Mouse (Mus musculus) layer of hippocampus, adult 2 months (tissue): ENCODE results near the gene Fus. TPM values are rescaled to one million over a fixed set of nuclear protein-coding genes. Genes with fewer than 3 reads are reported as not detected.

Experiments
- DNase-seq, 2 experiments: peaks; one replicate each; pipeline ENCODE4 v3.0.0; 2022; ENCODE audit warnings: low spot score in 2 of 2
- H3K27ac ChIP-seq: fragments of 200-600 bp; 2 replicates; pipeline ENCODE4 v1.8.1; 2022
- H3K4me3 ChIP-seq: fragments of 200-600 bp; 2 replicates; pipeline ENCODE4 v1.8.1; 2022; ENCODE audit warnings: mild to moderate bottlenecking
- CTCF ChIP-seq: fragments of 200-600 bp; conservative IDR thresholded peaks from 2 replicates; pipeline ENCODE4 v1.8.1; 2022; ENCODE audit warnings: antibody characterized with exemption, mild to moderate bottlenecking, moderate library complexity
- total RNA-seq, 2 experiments: library from RNA; stranded (reverse); gene quantifications; 2 replicates each; pipeline ENCODE4 v1.2.3; 2021

The Fus gene
- total RNA-seq, 2 experiments from 2014 or later = 345 to 392 TPM

GRCm38 (mm10) chr7:128024364-128024763 is 57.1 kb downstream of the Fus start:
- Histone ChIP-seq H3K27ac (no peak overlapping the region), H3K4me3 (no peak overlapping the region)
- DNase-seq = no peak
- TF ChIP-seq CTCF = no peak

GRCm38 (mm10) chr7:128024932-128025331 is 57.7 kb downstream of the Fus start:
- TF ChIP-seq CTCF = no peak
- H3K4me3 ChIP-seq = no peak overlapping the region
- no peak overlapping the region for H3K27ac ChIP-seq
- no peak for DNase-seq

GRCm38 (mm10) chr7:128025381-128025780 is 58.1 kb downstream of the Fus start:
- H3K4me3 ChIP-seq = no peak overlapping the region
- no peak for DNase-seq
- no peak for TF ChIP-seq CTCF
- no peak overlapping the region for H3K27ac ChIP-seq

GRCm38 (mm10) chr7:128031403-128031976 is 64.2 kb downstream of the Fus start:
- no peak for TF ChIP-seq CTCF
- DNase-seq = no peak
- H3K4me3 ChIP-seq = no peak overlapping the region
- no peak overlapping the region for H3K27ac ChIP-seq

GRCm38 (mm10) chr7:128032290-128032988 is 65.2 kb downstream of the Fus start:
- no peak overlapping the region for H3K27ac ChIP-seq
- TF ChIP-seq CTCF = no peak
- no peak overlapping the region for H3K4me3 ChIP-seq
- DNase-seq = no peak

- no peak overlapping the region for H3K27ac ChIP-seq
- no peak for DNase-seq
- TF ChIP-seq CTCF = no peak
- H3K4me3 ChIP-seq = no peak overlapping the region
These were observed 65.7 kb downstream of the Fus start for GRCm38 (mm10) chr7:128032989-128033293.

GRCm38 (mm10) chr7:128033616-128034015 is 66.4 kb downstream of the Fus start:
- Histone ChIP-seq H3K4me3 (no peak overlapping the region), H3K27ac (no peak overlapping the region)
- no peak for DNase-seq
- no peak for TF ChIP-seq CTCF

Other genes with a start within 250 kb of the Fus start
- gene Ctf2, start 235.3 kb upstream of the Fus start, total RNA-seq = not detected
- 10 to 100 TPM; 53.8 to 59.7 TPM for gene Fbxl19, start 222.9 kb upstream of the Fus start, total RNA-seq
- gene Orai3, start 197.6 kb upstream of the Fus start, total RNA-seq = 10 to 100 TPM; 30.1 to 31.5 TPM
- 10 to 100 TPM; 44.5 to 49.4 TPM for gene Setd1a, start 190.8 kb upstream of the Fus start, total RNA-seq
- 1 to 10 TPM; 1.4 to 3.3 TPM for gene Gm49388, start 181.8 kb upstream of the Fus start, total RNA-seq
- 1 to 10 TPM; 7.0 to 8.8 TPM for gene Hsd3b7, start 166.9 kb upstream of the Fus start, total RNA-seq
- 10 to 100 TPM; 60.2 to 64.6 TPM for gene Stx4a, start 143.2 kb upstream of the Fus start, total RNA-seq
- gene Stx1b, start 142.9 kb upstream of the Fus start, total RNA-seq = 100 to 1,000 TPM; 336 to 351 TPM
- 10 to 100 TPM; 33.3 to 35.8 TPM for gene Zfp646, start 91.2 kb upstream of the Fus start, total RNA-seq
- gene Zfp668, start 90.6 kb upstream of the Fus start, total RNA-seq = 10 to 100 TPM; 24.3 to 25.7 TPM
- 1 to 10 TPM; 2.8 to 3.1 TPM for gene Prss53, start 76.5 kb upstream of the Fus start, total RNA-seq
- gene Gm21974, start 72.0 kb upstream of the Fus start, total RNA-seq = not detected
- gene Vkorc1, start 71.8 kb upstream of the Fus start, total RNA-seq = 10 to 100 TPM; 26.3 to 26.6 TPM
- 10 to 100 TPM; 36.9 to 41.7 TPM for gene Bckdk, start 63.4 kb upstream of the Fus start, total RNA-seq
- gene Kat8, start 54.9 kb upstream of the Fus start, total RNA-seq = 10 to 100 TPM; 31.7 to 34.3 TPM
- gene Prss8, start 37.4 kb upstream of the Fus start, total RNA-seq = under 1 TPM; 0.20 to 0.66 TPM
- gene Prss36, start 20.7 kb upstream of the Fus start, total RNA-seq = 10 to 100 TPM in 1 of 2 experiments, 1 to 10 TPM in 1; 9.7 to 10.6 TPM
- gene Pycard, start 26.4 kb downstream of the Fus start, total RNA-seq = 1 to 10 TPM; 1.9 to 3.0 TPM
- 1 to 10 TPM in 1 of 2 experiments, under 1 TPM in 1; 0.77 to 1.0 TPM for gene Trim72, start 36.5 kb downstream of the Fus start, total RNA-seq
- 10 to 100 TPM; 10.1 to 10.6 TPM for gene Itgam, start 95.2 kb downstream of the Fus start, total RNA-seq
- not detected for gene Gm49368, start 95.2 kb downstream of the Fus start, total RNA-seq
- gene Itgax, start 162.1 kb downstream of the Fus start, total RNA-seq = under 1 TPM in 1 of 2 experiments, not detected in 1; 0.10 TPM
- gene Itgad, start 186.9 kb downstream of the Fus start, total RNA-seq = under 1 TPM; 0.29 to 0.46 TPM
- 1 to 10 TPM; 1.4 to 2.5 TPM for gene Cox6a2, start 238.9 kb downstream of the Fus start, total RNA-seq